Mouse (Mus musculus): ENCODE results near the gene Cycs.

DNA sequence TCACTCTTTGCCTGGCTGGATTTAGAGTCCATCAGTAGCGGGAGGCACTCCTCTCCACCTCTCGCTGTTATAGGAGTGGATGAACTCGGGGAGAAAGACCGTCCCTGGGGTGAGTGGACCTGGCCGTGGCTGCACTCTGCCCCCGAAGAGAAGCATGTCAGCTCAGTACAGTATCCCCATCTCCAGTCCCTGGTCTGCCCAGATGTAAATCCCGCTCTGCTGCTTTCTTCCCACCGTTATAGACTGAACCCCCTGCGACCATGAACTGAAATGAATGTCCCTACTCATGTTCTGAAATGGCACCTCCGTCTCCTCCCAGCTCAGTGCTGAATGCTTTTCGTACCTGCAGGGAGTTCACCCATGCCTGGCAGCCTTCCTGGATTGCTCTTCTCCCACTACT is 37.1 kb downstream of the Cycs start:
- TF ChIP-seq CTCF (IDR thresholded peaks at IDR 0.05; ENCODE audit: borderline replicate concordance, insufficient read depth, low read depth, low read length), result no peak
- TF ChIP-seq POLR2A (IDR thresholded peaks at IDR 0.05; ENCODE audit: borderline replicate concordance, insufficient read depth, low read length), result no peak
